Mouse (Mus musculus): Measurements from ENCODE around the gene Hist1h2bk.
"Not testable (repeated sequence)": the region's sequence is repeated elsewhere in the genome, so short reads cannot be mapped to it uniquely, and the experiment has no call there.

Hist1h2bk gene

GRCm38 (mm10) chr13:22040464-22041141 lies 4.9 kb downstream of the Hist1h2bk start:
- no peak for DNase-seq (ENCODE audit: low read depth, low spot score)

- not testable (repeated sequence) for DNase-seq (ENCODE audit: low read depth, low spot score)
Measured at GRCm38 (mm10) chr13:22041142-22041536, 5.5 kb downstream of the Hist1h2bk start, which contains the start of gene Hist1h4i. Gene Hist1h4i, minus strand, starts transcription at chr13:22041362.

GRCm38 (mm10) chr13:22041651-22042567 lies 6.2 kb downstream of the Hist1h2bk start:
- DNase-seq (ENCODE audit: low read depth, low spot score) = no peak

- not testable (repeated sequence) for DNase-seq (ENCODE audit: low read depth, low spot score)
Measured at GRCm38 (mm10) chr13:22042568-22043502, 7.2 kb downstream of the Hist1h2bk start, which contains the start of the genes Hist1h2ag and Hist1h2bj. Gene Hist1h2ag, minus strand, starts transcription at chr13:22042944. Gene Hist1h2bj, plus strand, starts transcription at chr13:22043214.

- no peak for DNase-seq (ENCODE audit: low read depth, low spot score)
Measured at GRCm38 (mm10) chr13:22043503-22044431, 8.1 kb downstream of the Hist1h2bk start.

- no peak for DNase-seq (ENCODE audit: low read depth, low spot score)
Measured at GRCm38 (mm10) chr13:22044432-22045155, 8.9 kb downstream of the Hist1h2bk start.

GRCm38 (mm10) chr13:22045311-22045710 lies 9.6 kb downstream of the Hist1h2bk start:
- DNase-seq (ENCODE audit: low read depth, low spot score) = no peak

- no peak for DNase-seq (ENCODE audit: low read depth, low spot score)
Measured at GRCm38 (mm10) chr13:22049041-22049440, 13.4 kb downstream of the Hist1h2bk start.

- DNase-seq (ENCODE audit: low read depth, low spot score) = no peak
Measured at GRCm38 (mm10) chr13:22049737-22050440, 14.2 kb downstream of the Hist1h2bk start.

GRCm38 (mm10) chr13:22050591-22051522 lies 15.2 kb downstream of the Hist1h2bk start:
- peak; percentile 73 for DNase-seq (ENCODE audit: low read depth, low spot score)

- DNase-seq (ENCODE audit: low read depth, low spot score) = no peak
Measured at GRCm38 (mm10) chr13:22051523-22051859, 15.8 kb downstream of the Hist1h2bk start.

GRCm38 (mm10) chr13:22053754-22054153 lies 18.1 kb downstream of the Hist1h2bk start:
- DNase-seq (ENCODE audit: low read depth, low spot score) = no peak

- DNase-seq (ENCODE audit: low read depth, low spot score) = no peak
Measured at GRCm38 (mm10) chr13:22061422-22061821, 25.8 kb downstream of the Hist1h2bk start.

- DNase-seq (ENCODE audit: low read depth, low spot score) = no peak
Measured at GRCm38 (mm10) chr13:22063468-22063867, 27.8 kb downstream of the Hist1h2bk start.

GRCm38 (mm10) chr13:22084140-22084539 lies 48.5 kb downstream of the Hist1h2bk start, which contains the start of gene Vmn1r188:
Gene Vmn1r188, plus strand, starts transcription at chr13:22084440.
- DNase-seq (ENCODE audit: low read depth, low spot score) = not testable (repeated sequence)

Data from WW6 (cell line).